ENCODE assay signal across 21 mouse cellular contexts in genomic region chr3:122211446-122212125, GRCm38 (mm10). TPM values are rescaled to one million over a fixed set of nuclear protein-coding genes. Genes with fewer than 3 reads are reported as not detected.
DNase-seq lines count a peak whose midpoint lies in the region; TF ChIP-seq lines count a peak whose summit lies in the region.
"Had no signal": no experiment of that assay in that cellular context is flagged by ENCODE, and none has a peak within 500 bp of the region (broad histone marks: within the 10 kb centered on the region; RNA-seq: fewer than 3 reads in every experiment).

No protein-coding gene starts in this region.

- no peak for TF ChIP-seq POLR2A in CH12.LX (IDR thresholded peaks at IDR 0.05; ENCODE audit: low read depth, low read length)

- dilution Hi-C loops in CH12.LX (cut with MboI; ENCODE audit: extremely low pct_ligation_motif_present, extremely low pct_unique_long_range_greater_than_20kb, low sequenced_read_pairs), result no loop called here

- H3K9ac ChIP-seq in CH12.LX (ENCODE audit: insufficient read depth, low read depth), result no peak overlapping the region
- H3K9ac ChIP-seq: forebrain, embryonic 15.5 days; heart, embryonic 12.5 days; limb, embryonic 12.5 days; liver, embryonic 12.5 days; lung, embryonic 14.5 days had no signal

- peaks cover 3 to 13% of the 10 kb centered on the region in 2 experiments; a peak in 3 of 4 replicates for H3K4me1 ChIP-seq in CH12.LX (ENCODE audit: control insufficient read depth in 1 of 2, insufficient read depth in 2 of 2)
- H3K4me1 ChIP-seq: forebrain, embryonic 15.5 days; limb, embryonic 12.5 days had no signal

- TF ChIP-seq CTCF in CH12.LX (conservative IDR thresholded peaks at IDR 0.05 in 1 of 2, IDR thresholded peaks at IDR 0.05 in 1 of 2; ENCODE audit: low read depth in 2 of 2, low read length in 2 of 2), result no peak

- in situ Hi-C loops in CH12.LX (cut with MboI; ENCODE audit: low pct_ligation_motif_present, low pct_unique_long_range_greater_than_20kb, low sequenced_read_pairs), result no loop called here

- peak; percentile 60 for DNase-seq in heart, adult 11 months
- no peak for DNase-seq in heart, postnatal 25 days (ENCODE audit: low spot score)
- peak; percentile 23 to 67 for DNase-seq in lung, adult 18-20 months
- no peak for DNase-seq in lung, postnatal 10 days
- DNase-seq in CH12.LX (ENCODE audit: extremely low read depth) (no peak), ES-CJ7 (ENCODE audit: low read depth, low spot score) (peak; percentile 57)
- no peak for DNase-seq in right cerebral cortex, postnatal 36 days (ENCODE audit: low spot score in 2 of 2)
- DNase-seq: adrenal gland, adult 8-10 months; B cell, adult 2 months; cerebellum, adult 11-12 months; cerebellum, postnatal 14 days; heart, postnatal 10 days had no signal

- TF ChIP-seq RAD21 in CH12.LX (IDR thresholded peaks at IDR 0.05; ENCODE audit: low read depth, low read length), result no peak

- no peak overlapping the region for H3K27ac ChIP-seq in CH12.LX (ENCODE audit: insufficient read depth, low read depth)
- H3K27ac ChIP-seq: forebrain, embryonic 15.5 days; hindbrain, postnatal 0 days; limb, embryonic 12.5 days; liver, embryonic 12.5 days had no signal

- H3K4me2 ChIP-seq in CH12.LX (ENCODE audit: insufficient read depth, low read depth, poor library complexity, severe bottlenecking), result peak overlapping the region; percentile 9
- H3K4me2 ChIP-seq: forebrain, embryonic 15.5 days; heart, embryonic 12.5 days; limb, embryonic 12.5 days; liver, embryonic 12.5 days; lung, embryonic 14.5 days; midbrain, embryonic 11.5 days had no signal

- intact Hi-C loops in heart, postnatal 25 days (cut with DNase I), result no loop called here

- no peaks in the 10 kb centered on the region for H3K36me3 ChIP-seq in CH12.LX (replicated peaks in 1 of 2; ENCODE audit: control insufficient read depth in 1 of 2, insufficient read depth in 1 of 2, low read length in 1 of 2)
- H3K36me3 ChIP-seq: forebrain, embryonic 15.5 days; G1E; heart, embryonic 12.5 days; limb, embryonic 12.5 days; liver, embryonic 12.5 days had no signal

- TF ChIP-seq EP300 in CH12.LX (IDR thresholded peaks at IDR 0.05; ENCODE audit: low read length), result no peak

- no peaks in the 10 kb centered on the region for H3K9me3 ChIP-seq in CH12.LX (replicated peaks; ENCODE audit: low read length)
- H3K9me3 ChIP-seq: forebrain, embryonic 15.5 days; G1E; heart, embryonic 12.5 days; limb, embryonic 12.5 days; liver, embryonic 12.5 days had no signal

- no peak overlapping the region for H3K4me3 ChIP-seq in CH12.LX (replicated peaks in 1 of 3; ENCODE audit: low read depth in 2 of 3, low read length in 2 of 3, poor library complexity in 1 of 3)
- H3K4me3 ChIP-seq: forebrain, embryonic 15.5 days; heart, embryonic 12.5 days; limb, embryonic 12.5 days; liver, embryonic 12.5 days had no signal

- H3K79me2 ChIP-seq in CH12.LX (replicated peaks; ENCODE audit: control insufficient read depth, extremely low read depth, insufficient read depth, poor library complexity, severe bottlenecking), result no peaks in the 10 kb centered on the region

- no peaks in the 10 kb centered on the region for H3K27me3 ChIP-seq in CH12.LX (replicated peaks)
- H3K27me3 ChIP-seq: forebrain, embryonic 15.5 days; heart, embryonic 12.5 days; limb, embryonic 12.5 days; liver, embryonic 12.5 days; Patski had no signal

TF ChIP-seq in CH12.LX, 34 proteins besides CTCF, POLR2A, EP300 and RAD21:
- TF ChIP-seq ETS1 (conservative IDR thresholded peaks at IDR 0.05; ENCODE audit: low read depth, low read length) (no peak), PAX5 (IDR thresholded peaks at IDR 0.05; ENCODE audit: low read length) (no peak), ZNF384 (IDR thresholded peaks at IDR 0.05; ENCODE audit: low read depth, low read length) (peak; percentile 64)

RNA-seq across cellular contexts. Expression of gene Gclm, which starts 33.8 kb away (rescaled TPM):
- total RNA-seq in heart, postnatal 25 days (2021), result 10 to 100 TPM; 47.0 to 51.4 TPM
- total RNA-seq in CH12.LX (2012; rRNA removed), result 26.1 and 38.4 TPM in 2 replicates
- 195 and 214 TPM in 2 replicates for total RNA-seq in CH12.LX (2014; rRNA removed)
- polyA plus RNA-seq in CH12.LX (2012; ENCODE audit: insufficient read length, low read depth), result 85.4 and 108 TPM in 2 replicates

Comparison
In these comparisons a context has a peak if more than half of its experiments do, and no peak if none do; other contexts are left out.
1. DNase-seq: peak in heart, adult 11 months (single experiment), lung, adult 18-20 months (2 of 2) and ES-CJ7 (single experiment); none in heart, postnatal 25 days (single experiment), lung, postnatal 10 days (single experiment), CH12.LX (single experiment) and right cerebral cortex, postnatal 36 days (0 of 2).